Mouse (Mus musculus) neural tube, embryonic 12.5 days (tissue): ENCODE data around the gene Cd3eap. TPM values are rescaled to one million over a fixed set of nuclear protein-coding genes. Genes with fewer than 3 reads are reported as not detected.

Source experiments
- ATAC-seq: fragments of 200-750 bp; cut with Nextera tagmentation; 2 replicates; pipeline ENCODE4 v1.8.0; 2017; ENCODE audit warnings: low read depth, mild to moderate bottlenecking, moderate TSS enrichment, moderate library complexity; ENCODE audit not compliant: low FRiP score
- H3K27ac ChIP-seq: fragments of 300-500 bp; sonication (generic); 2 replicates; pipeline ENCODE4 v1.5.1; 2016
- H3K27me3 ChIP-seq: fragments of 300-500 bp; sonication (generic); replicated peaks from 2 replicates; pipeline ENCODE4 v1.6.1; 2016; ENCODE audit warnings: mild to moderate bottlenecking
- H3K36me3 ChIP-seq: fragments of 300-500 bp; sonication (generic); 2 replicates; pipeline ENCODE4 v1.6.1; 2016; ENCODE audit warnings: mild to moderate bottlenecking
- H3K4me1 ChIP-seq: fragments of 300-500 bp; sonication (generic); 2 replicates; pipeline ENCODE4 v1.6.1; 2016
- H3K4me2 ChIP-seq: fragments of 300-500 bp; sonication (generic); replicated peaks from 2 replicates; pipeline ENCODE4 v1.6.1; 2016; ENCODE audit warnings: mild to moderate bottlenecking
- H3K4me3 ChIP-seq: fragments of 300-500 bp; sonication (generic); 2 replicates; pipeline ENCODE4 v1.5.1; 2016
- H3K9ac ChIP-seq: fragments of 300-500 bp; sonication (generic); 2 replicates; pipeline ENCODE4 v1.6.1; 2016; ENCODE audit warnings: mild to moderate bottlenecking
- H3K9me3 ChIP-seq: fragments of 300-500 bp; sonication (generic); 2 replicates; pipeline ENCODE4 v1.6.1; 2016; ENCODE audit warnings: mild to moderate bottlenecking
- WGBS: fragments of 180-500 bp; shearing (Covaris S2); methylation state at CpG from one replicate; pipeline ENCODE4 v1.1.7; 2016; 5-methylcytosine and 5-hydroxymethylcytosine counted together
- polyA plus RNA-seq: library from polyadenylated mRNA; unstranded; fragments of >200 nt; fragmentation: Nextera tagmentation; extraction: Ambion mirVana; gene quantifications from 2 replicates; pipeline ENCODE4 v1.2.1, GENCODE M21; 2016

Gene Cd3eap
- polyA plus RNA-seq, 1 experiment from 2014 or later, result 19.8 TPM

DNA sequence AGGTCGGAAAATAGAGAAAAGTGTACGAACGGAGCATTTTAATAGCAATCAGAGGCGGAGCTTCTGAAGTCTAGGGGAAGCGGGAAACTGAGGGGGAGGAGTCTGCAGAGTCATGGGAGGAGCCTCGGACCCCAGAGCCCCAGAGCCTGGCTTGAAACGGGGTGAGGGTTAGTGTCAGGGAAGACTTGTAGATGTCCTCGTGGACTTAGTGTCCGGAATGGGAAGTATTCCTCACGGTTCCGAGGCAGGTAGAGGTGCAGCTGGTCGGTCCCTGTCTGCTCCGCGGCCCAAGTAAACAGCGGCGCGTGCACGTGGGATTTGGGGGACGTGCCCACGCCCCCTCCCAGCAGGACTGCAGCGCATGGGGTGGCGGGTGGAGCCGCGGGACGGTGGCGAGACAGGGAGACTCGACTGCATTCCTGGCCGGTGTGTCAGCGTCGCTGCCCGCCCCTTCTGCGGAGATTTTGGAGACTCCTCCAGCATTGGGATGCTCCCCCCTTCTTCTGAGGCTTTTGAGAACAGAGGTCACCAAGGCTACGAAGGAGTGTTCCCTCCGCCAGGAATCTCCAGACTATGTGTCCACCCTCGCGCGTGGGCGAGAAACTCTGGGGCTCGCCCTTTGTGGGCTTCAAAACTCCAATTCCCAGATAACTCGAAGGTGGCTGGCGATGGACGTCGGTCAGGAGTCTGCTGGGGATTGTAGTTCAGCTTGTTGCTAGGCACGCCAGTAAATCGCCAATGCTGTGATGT lies 784 bp upstream of the Cd3eap start:
- no peaks in the 10 kb centered on the region for H3K27me3 ChIP-seq
- peaks cover 24% of the 10 kb centered on the region for H3K36me3 ChIP-seq
- peak overlapping the region; percentile 67 for H3K4me3 ChIP-seq
- H3K4me1 ChIP-seq, result peaks cover 29% of the 10 kb centered on the region
- H3K9ac ChIP-seq, result peak overlapping the region; percentile 63; the same call in 1 of the 2 replicates
- no peaks in the 10 kb centered on the region for H3K9me3 ChIP-seq
- ATAC-seq, result peak; percentile 65
- under 1% methylated on average over 45 of the region's 45 CpGs for WGBS
- peak overlapping the region; percentile 99 for H3K4me2 ChIP-seq
- no peak overlapping the region for H3K27ac ChIP-seq

DNA sequence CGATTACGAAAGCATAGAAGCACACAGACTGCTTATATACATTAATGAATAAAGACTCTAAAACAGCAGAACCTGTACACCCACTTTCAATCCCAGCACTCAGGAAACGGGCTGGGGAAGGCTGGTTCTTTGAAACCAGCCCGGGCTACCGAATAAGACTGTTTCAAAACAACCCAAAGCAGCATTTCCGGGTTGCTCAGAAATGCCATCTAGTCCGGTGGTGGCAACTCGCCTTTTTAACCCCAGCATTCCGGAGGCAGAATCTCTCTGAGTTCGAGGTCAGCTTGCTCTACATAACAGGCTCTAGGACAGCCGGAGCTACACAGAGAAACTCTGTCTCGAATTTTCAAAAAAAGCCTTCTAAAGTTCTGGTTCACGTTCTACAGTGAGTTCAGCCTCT lies 649 bp downstream of the Cd3eap start:
- H3K4me2 ChIP-seq, result peak overlapping the region; percentile 99
- H3K9me3 ChIP-seq, result no peaks in the 10 kb centered on the region
- ATAC-seq, result no peak
- H3K36me3 ChIP-seq, result peaks cover 37% of the 10 kb centered on the region
- H3K27me3 ChIP-seq, result no peaks in the 10 kb centered on the region
- H3K4me1 ChIP-seq, result peaks cover 29% of the 10 kb centered on the region
- peak overlapping the region; percentile 67 for H3K4me3 ChIP-seq
- H3K9ac ChIP-seq, result peak overlapping the region; percentile 63
- 23% methylated on average over 13 of the region's 13 CpGs for WGBS
- H3K27ac ChIP-seq, result no peak overlapping the region

- no peak for ATAC-seq
- Histone ChIP-seq H3K36me3 (peaks cover 46% of the 10 kb centered on the region), H3K27me3 (no peaks in the 10 kb centered on the region), H3K9me3 (no peaks in the 10 kb centered on the region), H3K27ac (no peak overlapping the region), H3K4me3 (no peak overlapping the region), H3K4me2 (peak overlapping the region; percentile 99), H3K9ac (peak overlapping the region; percentile 63; the same call in 1 of the 2 replicates), H3K4me1 (peaks cover 29% of the 10 kb centered on the region)
- 94% methylated on average over 25 of the region's 25 CpGs for WGBS
Measured at GRCm38 (mm10) chr7:19357381-19358375, 1.6 kb downstream of the Cd3eap start.

- Histone ChIP-seq H3K4me2 (no peak overlapping the region), H3K4me1 (peaks cover 18% of the 10 kb centered on the region), H3K36me3 (peaks cover 60% of the 10 kb centered on the region), H3K4me3 (no peak overlapping the region), H3K9me3 (no peaks in the 10 kb centered on the region), H3K27ac (no peak overlapping the region), H3K9ac (no peak overlapping the region), H3K27me3 (no peaks in the 10 kb centered on the region)
- 66% methylated on average over 10 of the region's 10 CpGs for WGBS
- no peak for ATAC-seq
Measured at GRCm38 (mm10) chr7:19356311-19356710, 3.0 kb downstream of the Cd3eap start.

GRCm38 (mm10) chr7:19354991-19355390 lies 4.3 kb downstream of the Cd3eap start:
- peaks cover 11% of the 10 kb centered on the region for H3K4me1 ChIP-seq
- WGBS, result 91% methylated on average over 5 of the region's 5 CpGs
- no peak overlapping the region for H3K4me3 ChIP-seq
- no peak for ATAC-seq
- H3K9ac ChIP-seq, result no peak overlapping the region
- no peaks in the 10 kb centered on the region for H3K9me3 ChIP-seq
- H3K27ac ChIP-seq, result no peak overlapping the region
- H3K36me3 ChIP-seq, result peaks cover 70% of the 10 kb centered on the region
- no peak overlapping the region for H3K4me2 ChIP-seq
- H3K27me3 ChIP-seq, result no peaks in the 10 kb centered on the region

DNA sequence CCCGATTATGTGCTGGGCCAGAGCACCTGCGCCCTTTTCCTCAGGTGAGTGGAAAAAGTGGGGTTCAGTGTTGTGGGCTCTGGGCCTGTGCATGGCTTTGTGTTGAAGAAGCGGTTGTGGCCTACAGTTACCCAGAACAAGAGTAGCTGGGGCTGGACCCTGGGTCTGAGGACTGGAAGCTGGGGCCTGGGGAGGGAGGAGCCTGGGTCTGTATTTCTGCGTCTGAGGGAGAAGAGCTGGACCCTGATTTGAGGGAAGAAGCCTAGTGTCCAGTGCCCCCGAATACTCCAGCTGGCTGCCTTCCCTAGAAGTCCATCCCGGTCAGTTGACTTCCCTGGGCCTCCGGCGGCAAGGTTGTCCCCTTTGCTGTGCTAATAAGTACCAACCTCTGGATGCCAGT lies 9.1 kb downstream of the Cd3eap start:
- Histone ChIP-seq H3K9ac (no peak overlapping the region), H3K4me2 (no peak overlapping the region), H3K4me3 (no peak overlapping the region), H3K9me3 (no peaks in the 10 kb centered on the region), H3K36me3 (peaks cover 70% of the 10 kb centered on the region), H3K4me1 (peaks cover 11% of the 10 kb centered on the region), H3K27me3 (no peaks in the 10 kb centered on the region), H3K27ac (no peak overlapping the region)
- 93% methylated on average over 8 of the region's 8 CpGs for WGBS
- ATAC-seq, result no peak

- H3K4me3 ChIP-seq, result no peak overlapping the region
- H3K36me3 ChIP-seq, result peaks cover 61% of the 10 kb centered on the region
- H3K9me3 ChIP-seq, result no peaks in the 10 kb centered on the region
- H3K27ac ChIP-seq, result no peak overlapping the region
- H3K4me1 ChIP-seq, result peaks cover 15% of the 10 kb centered on the region
- WGBS, result 92% methylated on average over 13 of the region's 13 CpGs
- no peak overlapping the region for H3K4me2 ChIP-seq
- no peaks in the 10 kb centered on the region for H3K27me3 ChIP-seq
- no peak for ATAC-seq
- H3K9ac ChIP-seq, result no peak overlapping the region
Measured at GRCm38 (mm10) chr7:19349188-19349915, 9.9 kb downstream of the Cd3eap start.

DNA sequence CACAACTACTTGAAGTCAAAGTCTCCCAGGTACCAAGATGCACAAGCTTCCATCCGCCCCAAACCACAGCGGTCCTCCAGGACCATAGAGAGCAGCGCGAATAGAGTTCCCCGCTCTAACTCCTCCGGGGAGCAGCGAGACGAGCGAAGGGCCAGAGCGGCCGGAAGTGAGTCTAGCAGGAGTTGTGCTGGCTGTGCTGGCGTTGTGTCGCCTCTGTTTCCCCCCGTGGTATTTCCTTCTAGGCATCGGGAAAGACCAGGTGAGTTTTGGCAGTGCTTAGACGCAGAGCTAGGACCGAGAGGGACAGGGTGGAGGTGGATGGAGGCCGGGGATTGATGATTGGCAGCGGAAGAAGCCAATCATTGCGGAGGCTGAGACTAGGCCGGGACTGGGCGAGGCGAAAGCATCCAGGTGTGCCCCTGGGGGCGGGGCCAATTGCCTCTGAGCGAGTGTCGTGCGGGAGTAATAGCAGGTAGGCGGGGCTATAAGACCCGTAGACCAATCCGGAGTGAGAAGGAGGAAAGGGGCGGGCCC lies 14.3 kb downstream of the Cd3eap start:
- no peaks in the 10 kb centered on the region for H3K9me3 ChIP-seq
- WGBS, result under 1% methylated on average over 31 of the region's 31 CpGs
- H3K36me3 ChIP-seq, result peaks cover 23% of the 10 kb centered on the region
- peak; percentile 91 for ATAC-seq
- peaks cover 13% of the 10 kb centered on the region for H3K27me3 ChIP-seq
- H3K4me2 ChIP-seq, result peak overlapping the region; percentile 87
- peak overlapping the region; percentile 67 for H3K9ac ChIP-seq
- peaks cover 33% of the 10 kb centered on the region for H3K4me1 ChIP-seq
- peak overlapping the region; percentile 65 for H3K4me3 ChIP-seq
- peak overlapping the region; percentile 70 for H3K27ac ChIP-seq

GRCm38 (mm10) chr7:19344237-19344847 lies 14.9 kb downstream of the Cd3eap start, which contains the start of gene Ercc1:
Gene Ercc1, plus strand, starts transcription at chr7:19344778.
- Histone ChIP-seq H3K9ac (peak within 1 kb of the TSS; percentile 67), H3K36me3 (peaks cover 16% of the 10 kb centered on the region), H3K27me3 (peaks cover 13% of the 10 kb centered on the region), H3K27ac (peak within 1 kb of the TSS; percentile 70), H3K4me2 (peak within 1 kb of the TSS; percentile 87), H3K4me1 (peaks cover 33% of the 10 kb centered on the region), H3K9me3 (no peaks in the 10 kb centered on the region), H3K4me3 (peak within 1 kb of the TSS; percentile 65)
- ATAC-seq, result peak; percentile 7; the same call in 1 of the 2 replicates
- 23% methylated on average over 12 of the region's 12 CpGs for WGBS

DNA sequence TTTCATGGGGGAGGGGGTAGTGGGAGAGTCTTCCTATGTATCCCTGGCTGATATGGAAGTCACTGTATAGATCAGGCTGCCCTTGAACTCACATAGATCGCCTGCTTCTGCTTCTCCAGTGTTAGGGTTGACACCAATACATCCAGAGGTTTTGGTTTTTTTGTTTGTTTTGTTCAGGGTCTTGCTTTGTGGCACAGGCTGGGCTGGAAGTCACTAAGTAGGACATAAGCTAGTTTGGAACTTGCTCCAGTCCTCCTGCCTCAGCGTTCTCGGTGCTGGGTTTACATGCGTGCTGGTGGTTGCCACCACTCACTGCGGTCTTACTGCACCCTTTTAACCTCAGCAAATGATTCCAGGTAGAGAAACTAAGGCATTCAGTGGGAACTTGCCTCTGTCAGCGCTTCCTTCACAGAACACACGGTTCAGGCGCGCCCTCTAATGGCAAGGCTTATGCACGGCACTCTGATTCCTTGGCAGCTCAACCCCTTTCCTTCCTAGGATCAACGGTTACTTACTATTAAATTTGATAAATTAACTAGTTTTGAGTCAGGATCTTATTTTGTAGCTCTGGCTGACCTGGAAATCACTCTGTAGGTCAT lies 16.0 kb downstream of the Cd3eap start:
- ATAC-seq, result no peak
- H3K27ac ChIP-seq, result no peak overlapping the region
- peaks cover 33% of the 10 kb centered on the region for H3K4me1 ChIP-seq
- no peaks in the 10 kb centered on the region for H3K9me3 ChIP-seq
- WGBS, result 3% methylated on average over 11 of the region's 11 CpGs
- peaks cover 6% of the 10 kb centered on the region for H3K36me3 ChIP-seq
- no peak overlapping the region for H3K4me3 ChIP-seq
- no peak overlapping the region for H3K9ac ChIP-seq
- H3K4me2 ChIP-seq, result peak overlapping the region; percentile 93
- H3K27me3 ChIP-seq, result peaks cover 13% of the 10 kb centered on the region
